Mouse (Mus musculus) intestine, postnatal 0 days (tissue): ENCODE data around the gene Pnkp. TPM values are rescaled to one million over a fixed set of nuclear protein-coding genes. Genes with fewer than 3 reads are reported as not detected.
A peak's percentile ranks its signal among the peaks of the same experiment; 100 is the strongest.

Experiments used
- ATAC-seq: fragments of 200-750 bp; cut with Nextera tagmentation; 2 replicates; pipeline ENCODE4 v1.8.0; 2017; ENCODE audit warnings: mild to moderate bottlenecking, moderate TSS enrichment, moderate library complexity
- H3K27ac ChIP-seq: fragments of 300-500 bp; sonication (generic); 2 replicates; pipeline ENCODE4 v1.5.1; 2014; ENCODE audit warnings: mild to moderate bottlenecking, low read depth, low read length, moderate library complexity
- H3K27me3 ChIP-seq: fragments of 300-500 bp; sonication (generic); replicated peaks from 2 replicates; pipeline ENCODE4 v1.6.1; 2014; ENCODE audit warnings: low read length, mixed read lengths; ENCODE audit not compliant: control insufficient read depth, insufficient read depth
- H3K36me3 ChIP-seq: fragments of 300-500 bp; sonication (generic); 2 replicates; pipeline ENCODE4 v1.6.1; 2014; ENCODE audit warnings: mild to moderate bottlenecking, moderate library complexity; ENCODE audit not compliant: control insufficient read depth, insufficient read depth
- H3K4me1 ChIP-seq: fragments of 300-500 bp; sonication (generic); replicated peaks from 2 replicates; pipeline ENCODE4 v1.6.1; 2014; ENCODE audit warnings: antibody characterized with exemption, low read length, mixed read lengths; ENCODE audit not compliant: control insufficient read depth, insufficient read depth
- H3K4me2 ChIP-seq: fragments of 300-500 bp; sonication (generic); replicated peaks from 2 replicates; pipeline ENCODE4 v1.6.1; 2014; ENCODE audit warnings: low read depth, mild to moderate bottlenecking, moderate library complexity
- H3K4me3 ChIP-seq: fragments of 300-500 bp; sonication (generic); 2 replicates; pipeline ENCODE4 v1.5.1; 2014; ENCODE audit warnings: low read depth, low read length
- H3K9ac ChIP-seq: fragments of 300-500 bp; sonication (generic); 2 replicates; pipeline ENCODE4 v1.6.1; 2014; ENCODE audit warnings: mild to moderate bottlenecking, low read depth, low read length
- H3K9me3 ChIP-seq: fragments of 300-500 bp; sonication (generic); 2 replicates; pipeline ENCODE4 v1.6.1; 2016; ENCODE audit warnings: mixed run types; ENCODE audit not compliant: control insufficient read depth
- CTCF ChIP-seq: sonication (generic); IDR thresholded peaks from 2 replicates; pipeline ENCODE4 v1.5.1; 2016; ENCODE audit warnings: low read depth, mild to moderate bottlenecking, control low read depth, antibody characterized with exemption, moderate library complexity
- WGBS: fragments of 180-500 bp; shearing (Covaris S2); extraction: QIAGEN DNeasy Blood & Tissue Kit; methylation state at CpG from one replicate; pipeline ENCODE4 v1.1.7; 2014; 5-methylcytosine and 5-hydroxymethylcytosine counted together
- polyA plus RNA-seq: library from polyadenylated mRNA; unstranded; fragments of >200 nt; fragmentation: Nextera tagmentation; extraction: Ambion mirVana; gene quantifications from 2 replicates; pipeline ENCODE4 v1.2.1, GENCODE M21; 2015

The Pnkp gene
- polyA plus RNA-seq, 1 experiment from 2014 or later: 27.7 TPM

DNA sequence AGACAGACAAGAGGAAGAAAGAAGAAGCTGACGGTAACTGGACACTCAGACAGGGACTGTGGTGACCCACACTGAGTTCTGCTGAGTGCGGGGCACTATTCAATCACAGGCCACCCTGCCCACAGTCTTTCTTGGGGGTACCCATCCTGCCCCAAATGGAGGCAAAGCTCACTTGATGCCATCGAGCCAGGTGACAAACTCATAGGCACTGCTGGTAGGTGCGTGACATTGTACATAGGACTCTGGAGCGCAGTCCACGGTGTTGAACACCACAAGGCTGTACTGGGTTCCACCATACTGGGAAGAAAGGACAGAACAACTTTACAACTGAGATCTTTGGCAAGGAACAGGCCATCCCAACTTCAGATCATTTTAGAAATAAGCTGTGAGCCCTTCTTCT lies 34.7 kb downstream of the Pnkp start:
- 16% methylated on average over 6 of the region's 6 CpGs for WGBS
- no peak for TF ChIP-seq CTCF

DNA sequence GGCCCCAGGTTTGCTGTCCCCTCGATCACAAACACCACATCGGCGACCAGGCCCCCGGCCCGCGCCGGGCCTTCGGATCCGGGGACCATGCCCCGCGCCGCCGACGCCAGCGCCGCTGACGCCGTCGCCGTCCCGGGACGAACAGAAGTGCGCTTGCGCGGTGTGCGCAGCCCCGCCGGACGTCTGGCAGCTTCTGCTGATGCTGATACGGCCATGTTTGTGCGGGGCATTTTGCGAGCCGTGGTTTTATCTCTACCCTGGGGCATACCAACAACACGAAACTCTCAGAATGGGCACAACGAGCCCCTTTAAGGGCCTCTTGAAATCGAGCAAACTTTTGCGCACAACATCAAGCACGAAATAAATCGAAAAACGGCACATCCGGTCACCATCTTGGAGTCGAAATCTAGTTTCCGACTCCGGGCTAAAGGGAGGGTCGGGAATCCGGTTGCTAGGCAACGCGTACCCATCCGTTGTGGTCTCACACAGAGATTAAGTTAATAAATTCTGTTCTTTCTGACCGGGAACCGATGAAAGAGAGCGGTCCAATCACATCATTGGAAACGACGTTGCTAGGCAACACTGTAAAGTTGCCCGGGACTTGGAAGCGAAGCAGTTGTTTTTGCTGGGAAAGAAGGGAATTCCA lies 35.5 kb downstream of the Pnkp start, which contains the start of gene Med25:
Gene Med25 (minus strand): TSS at position 437 of the 646 bp plus-strand sequence.
- no peak for TF ChIP-seq CTCF
- ATAC-seq: peak; percentile 55
- under 1% methylated on average over 54 of the region's 56 CpGs for WGBS

More for the DNA sequence above, 34.7 kb downstream of the Pnkp start:
- Histone ChIP-seq H3K4me3 (peak overlapping the region; percentile 86), H3K9ac (peak overlapping the region; percentile 85), H3K4me1 (peaks cover 6% of the 10 kb centered on the region; the same call in 1 of the 2 replicates), H3K4me2 (peak overlapping the region; percentile 86), H3K36me3 (peaks cover 3% of the 10 kb centered on the region; the same call in 1 of the 2 replicates), H3K27ac (peak overlapping the region; percentile 91; the same call in 1 of the 2 replicates), H3K9me3 (no peaks in the 10 kb centered on the region), H3K27me3 (no peaks in the 10 kb centered on the region)
- ATAC-seq: peak; percentile 34

GRCm38 (mm10) chr7:44893197-44893596 lies 36.3 kb downstream of the Pnkp start:
- peak overlapping the region; percentile 42; the same call in 1 of the 2 replicates for H3K27ac ChIP-seq
- peaks cover 3% of the 10 kb centered on the region; the same call in 1 of the 2 replicates for H3K36me3 ChIP-seq
- H3K4me2 ChIP-seq: no peak overlapping the region
- no peak for TF ChIP-seq CTCF
- ATAC-seq: no peak
- H3K9me3 ChIP-seq: no peaks in the 10 kb centered on the region
- WGBS: 18% methylated on average over 8 of the region's 8 CpGs
- H3K9ac ChIP-seq: no peak overlapping the region
- no peak overlapping the region; the same call in 1 of the 2 replicates for H3K4me3 ChIP-seq
- peaks cover 6% of the 10 kb centered on the region; the same call in 1 of the 2 replicates for H3K4me1 ChIP-seq
- H3K27me3 ChIP-seq: no peaks in the 10 kb centered on the region

More for the DNA sequence above, 35.5 kb downstream of the Pnkp start, which contains the start of gene Med25:
- Histone ChIP-seq H3K36me3 (peaks cover 3% of the 10 kb centered on the region; the same call in 1 of the 2 replicates), H3K4me1 (peaks cover 6% of the 10 kb centered on the region; the same call in 1 of the 2 replicates), H3K9me3 (no peaks in the 10 kb centered on the region), H3K27me3 (no peaks in the 10 kb centered on the region), H3K4me2 (peak within 1 kb of the TSS; percentile 86), H3K4me3 (peak within 1 kb of the TSS; percentile 86), H3K27ac (peak within 1 kb of the TSS; percentile 91), H3K9ac (peak within 1 kb of the TSS; percentile 85)

DNA sequence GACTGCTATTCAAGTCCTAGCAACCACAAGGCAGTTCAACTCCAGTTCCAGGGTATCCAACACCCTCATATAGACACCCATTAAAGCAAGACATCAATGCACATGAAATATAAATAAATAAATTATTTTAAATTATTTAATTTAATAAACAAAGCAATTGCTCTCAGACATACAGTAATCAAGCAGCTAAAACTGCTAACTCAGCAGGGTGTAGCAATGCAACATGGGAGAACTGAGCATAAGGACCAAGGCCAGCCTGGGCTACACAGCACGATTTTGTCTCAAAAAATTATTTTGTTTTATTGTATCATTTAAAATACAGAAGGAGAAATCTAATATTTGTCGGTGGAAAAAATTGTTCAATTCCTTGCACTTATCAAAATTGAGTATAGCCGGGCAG lies 37.2 kb downstream of the Pnkp start:
- Histone ChIP-seq H3K9ac (no peak overlapping the region), H3K9me3 (no peaks in the 10 kb centered on the region), H3K27me3 (no peaks in the 10 kb centered on the region), H3K4me1 (peaks cover 6% of the 10 kb centered on the region; the same call in 1 of the 2 replicates), H3K4me3 (no peak overlapping the region), H3K27ac (no peak overlapping the region), H3K36me3 (no peaks in the 10 kb centered on the region; the same call in 1 of the 2 replicates), H3K4me2 (no peak overlapping the region)
- no peak for TF ChIP-seq CTCF
- no peak for ATAC-seq
- 81% methylated on average over 3 of the region's 3 CpGs for WGBS

DNA sequence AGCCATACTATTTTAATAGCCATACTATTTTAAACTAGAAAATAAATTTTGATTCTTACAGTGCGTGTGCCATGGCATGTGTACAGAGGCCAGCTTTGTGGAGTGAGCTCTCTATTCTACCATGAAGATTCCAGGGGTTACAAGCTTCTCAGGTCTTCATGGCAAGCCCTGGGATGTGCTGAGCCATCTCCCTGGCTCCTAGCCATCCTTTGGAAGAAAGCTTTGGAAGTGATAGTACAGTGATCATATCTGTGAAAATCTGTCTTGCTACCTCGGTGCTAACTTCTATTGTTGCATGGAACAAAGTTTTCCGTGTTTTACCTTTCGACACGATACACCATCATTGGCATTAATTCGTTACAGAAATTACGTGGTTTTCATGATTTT lies 38.3 kb downstream of the Pnkp start:
- H3K4me2 ChIP-seq: peak overlapping the region; percentile 86
- H3K36me3 ChIP-seq: peaks cover 9% of the 10 kb centered on the region
- H3K27ac ChIP-seq: no peak overlapping the region
- H3K9ac ChIP-seq: no peak overlapping the region
- WGBS: 66% methylated on average over 7 of the region's 7 CpGs
- no peaks in the 10 kb centered on the region for H3K27me3 ChIP-seq
- no peaks in the 10 kb centered on the region for H3K9me3 ChIP-seq
- H3K4me1 ChIP-seq: peaks cover 6% of the 10 kb centered on the region; the same call in 1 of the 2 replicates
- TF ChIP-seq CTCF: no peak
- no peak for ATAC-seq
- peak overlapping the region; percentile 49 for H3K4me3 ChIP-seq

- H3K27me3 ChIP-seq: no peaks in the 10 kb centered on the region
- 0 out of 2 replicates have a peak, but pooled peaks cover under 1% of the 10 kb centered on the region for H3K4me1 ChIP-seq
- H3K4me2 ChIP-seq: peak within 1 kb of the TSS; percentile 86
- H3K9ac ChIP-seq: peak within 1 kb of the TSS; percentile 61
- under 1% methylated on average over 34 of the region's 34 CpGs for WGBS
- peak within 1 kb of the TSS; percentile 49 for H3K4me3 ChIP-seq
- TF ChIP-seq CTCF: peak; percentile 79
- H3K36me3 ChIP-seq: peaks cover 14% of the 10 kb centered on the region
- H3K9me3 ChIP-seq: no peaks in the 10 kb centered on the region
- ATAC-seq: peak; percentile 43
- H3K27ac ChIP-seq: peak within 1 kb of the TSS; percentile 16
These were observed 38.9 kb downstream of the Pnkp start, which contains the start of gene Fuz for GRCm38 (mm10) chr7:44895593-44896434. Fuz (plus strand) TSS chr7:44896079.
